Mouse (Mus musculus) midbrain, embryonic 15.5 days (tissue): ENCODE data around the gene Gab1. TPM values are rescaled to one million over a fixed set of nuclear protein-coding genes. Genes with fewer than 3 reads are reported as not detected.

Experiments used
- ATAC-seq: fragments of 200-750 bp; cut with Nextera tagmentation; replicated peaks from 2 replicates; pipeline ENCODE4 v1.8.0; 2017; ENCODE audit warnings: moderate TSS enrichment
- H3K27ac ChIP-seq: fragments of 300-500 bp; sonication (generic); 2 replicates; pipeline ENCODE4 v1.5.1; 2015; ENCODE audit warnings: mild to moderate bottlenecking, inconsistent platforms
- H3K27me3 ChIP-seq: fragments of 300-500 bp; sonication (generic); replicated peaks from 2 replicates; pipeline ENCODE4 v1.6.1; 2015; ENCODE audit warnings: inconsistent platforms
- H3K36me3 ChIP-seq: fragments of 300-500 bp; sonication (generic); replicated peaks from 2 replicates; pipeline ENCODE4 v1.6.1; 2015; ENCODE audit warnings: inconsistent platforms
- H3K4me1 ChIP-seq: fragments of 300-500 bp; sonication (generic); 2 replicates; pipeline ENCODE4 v1.6.1; 2015; ENCODE audit warnings: inconsistent platforms
- H3K4me2 ChIP-seq: fragments of 300-500 bp; sonication (generic); 2 replicates; pipeline ENCODE4 v1.6.1; 2015; ENCODE audit warnings: inconsistent platforms, mild to moderate bottlenecking, moderate library complexity
- H3K4me3 ChIP-seq: fragments of 300-500 bp; sonication (generic); 2 replicates; pipeline ENCODE4 v1.5.1; 2015; ENCODE audit warnings: mild to moderate bottlenecking, inconsistent platforms
- H3K9ac ChIP-seq: fragments of 300-500 bp; sonication (generic); 2 replicates; pipeline ENCODE4 v1.6.1; 2015; ENCODE audit warnings: mild to moderate bottlenecking, inconsistent platforms
- H3K9me3 ChIP-seq: fragments of 300-500 bp; sonication (generic); 2 replicates; pipeline ENCODE4 v1.6.1; 2016; ENCODE audit warnings: inconsistent platforms
- whole genome bisulfite sequencing: fragments of 180-500 bp; shearing (Covaris S2); methylation state at CpG from one replicate; pipeline ENCODE4 v1.1.7; 2015; ENCODE audit warnings: mixed read lengths; 5-methylcytosine and 5-hydroxymethylcytosine counted together
- polyA plus RNA-seq: library from polyadenylated mRNA; unstranded; fragments of >200 nt; fragmentation: Nextera tagmentation; extraction: Ambion mirVana; gene quantifications from 2 replicates; pipeline ENCODE4 v1.2.1, GENCODE M21; 2015

Gene Gab1
- polyA plus RNA-seq: 8.6 and 9.3 TPM in 2 replicates

GRCm38 (mm10) chr8:80880196-80881106, at the start of gene Gab1:
Gene Gab1, minus strand, starts transcription at chr8:80880519.
- peak; percentile 98 for ATAC-seq
- Histone ChIP-seq H3K4me3 (peak within 1 kb of the TSS; percentile 89), H3K27me3 (no peaks in the 10 kb centered on the region), H3K36me3 (no peaks in the 10 kb centered on the region), H3K27ac (peak within 1 kb of the TSS; percentile 87), H3K4me2 (peak within 1 kb of the TSS; percentile 82), H3K9ac (peak within 1 kb of the TSS; percentile 63), H3K9me3 (no peaks in the 10 kb centered on the region), H3K4me1 (peaks cover 28% of the 10 kb centered on the region)
- WGBS: under 1% methylated on average over 52 of the region's 70 CpGs

- no peak overlapping the region for H3K9ac ChIP-seq
- H3K4me3 ChIP-seq: no peak overlapping the region
- no peaks in the 10 kb centered on the region for H3K9me3 ChIP-seq
- H3K4me1 ChIP-seq: no peaks in the 10 kb centered on the region
- H3K27ac ChIP-seq: no peak overlapping the region
- H3K36me3 ChIP-seq: no peaks in the 10 kb centered on the region
- no peaks in the 10 kb centered on the region for H3K27me3 ChIP-seq
- ATAC-seq: no peak
- H3K4me2 ChIP-seq: no peak overlapping the region
Measured at GRCm38 (mm10) chr8:80928770-80929169, 48.5 kb upstream of the Gab1 start.

DNA sequence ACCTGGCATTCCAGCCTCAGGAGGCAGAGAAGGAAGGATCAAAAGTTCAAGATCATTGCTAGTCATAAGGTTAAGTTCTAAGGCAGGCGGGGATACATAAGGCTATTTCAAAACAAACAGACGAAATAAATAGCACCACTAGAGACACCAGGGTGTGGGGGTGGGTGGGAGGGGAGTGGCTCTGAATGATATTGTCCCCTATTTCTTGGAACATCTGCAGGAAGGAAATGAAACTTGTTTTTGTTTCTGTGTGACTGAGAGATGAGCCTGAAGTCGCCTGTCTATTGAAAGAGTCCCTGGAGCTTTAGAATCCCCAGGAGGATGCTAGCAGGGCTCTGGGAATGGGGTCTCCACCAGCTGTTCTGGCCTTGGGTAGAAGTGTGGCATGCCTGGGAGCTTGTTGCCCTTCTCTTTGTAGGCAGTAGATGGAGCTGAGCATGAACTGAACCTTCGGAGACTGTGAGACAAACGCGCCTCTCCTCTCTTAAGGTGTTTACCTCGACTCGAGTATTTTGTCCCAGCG, 43.5 kb upstream of the Gab1 start:
- Histone ChIP-seq H3K4me2 (no peak overlapping the region), H3K4me3 (no peak overlapping the region), H3K9me3 (no peaks in the 10 kb centered on the region), H3K27me3 (no peaks in the 10 kb centered on the region), H3K36me3 (no peaks in the 10 kb centered on the region), H3K4me1 (peaks cover 4% of the 10 kb centered on the region), H3K27ac (no peak overlapping the region), H3K9ac (no peak overlapping the region)
- no peak for ATAC-seq
- 84% methylated on average over 9 of the region's 9 CpGs for WGBS

DNA sequence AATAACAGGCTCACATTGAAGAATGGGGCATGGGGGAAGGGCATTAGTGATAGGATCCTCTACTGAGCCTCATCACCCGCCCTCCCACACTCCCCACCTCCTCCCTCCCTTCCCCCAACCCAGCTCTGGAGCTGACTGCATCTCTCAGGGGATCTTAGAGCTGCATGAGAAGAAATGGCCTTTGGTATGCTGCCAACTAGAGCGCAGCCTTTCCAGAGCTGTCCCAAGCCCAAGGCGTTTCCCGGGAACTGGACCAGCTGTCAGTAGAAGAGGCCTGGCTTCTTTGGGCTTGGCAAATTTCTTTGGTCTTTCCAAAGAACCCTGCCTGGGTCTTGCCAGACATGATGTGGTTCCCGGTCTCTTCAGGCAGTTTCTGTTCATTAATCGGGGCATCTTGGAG, 42.3 kb upstream of the Gab1 start:
- no peak overlapping the region for H3K4me3 ChIP-seq
- peaks cover 4% of the 10 kb centered on the region for H3K4me1 ChIP-seq
- WGBS: 55% methylated on average over 6 of the region's 6 CpGs
- H3K36me3 ChIP-seq: no peaks in the 10 kb centered on the region
- no peaks in the 10 kb centered on the region for H3K9me3 ChIP-seq
- H3K9ac ChIP-seq: no peak overlapping the region
- no peak overlapping the region for H3K4me2 ChIP-seq
- ATAC-seq: peak; percentile 82
- no peaks in the 10 kb centered on the region for H3K27me3 ChIP-seq
- no peak overlapping the region for H3K27ac ChIP-seq

GRCm38 (mm10) chr8:80919130-80919529, 38.8 kb upstream of the Gab1 start:
- Histone ChIP-seq H3K27me3 (no peaks in the 10 kb centered on the region), H3K9ac (no peak overlapping the region), H3K27ac (no peak overlapping the region), H3K4me1 (peaks cover 4% of the 10 kb centered on the region), H3K4me2 (no peak overlapping the region), H3K4me3 (no peak overlapping the region), H3K9me3 (no peaks in the 10 kb centered on the region), H3K36me3 (no peaks in the 10 kb centered on the region)
- 85% methylated on average over 4 of the region's 4 CpGs for WGBS
- ATAC-seq: no peak

DNA sequence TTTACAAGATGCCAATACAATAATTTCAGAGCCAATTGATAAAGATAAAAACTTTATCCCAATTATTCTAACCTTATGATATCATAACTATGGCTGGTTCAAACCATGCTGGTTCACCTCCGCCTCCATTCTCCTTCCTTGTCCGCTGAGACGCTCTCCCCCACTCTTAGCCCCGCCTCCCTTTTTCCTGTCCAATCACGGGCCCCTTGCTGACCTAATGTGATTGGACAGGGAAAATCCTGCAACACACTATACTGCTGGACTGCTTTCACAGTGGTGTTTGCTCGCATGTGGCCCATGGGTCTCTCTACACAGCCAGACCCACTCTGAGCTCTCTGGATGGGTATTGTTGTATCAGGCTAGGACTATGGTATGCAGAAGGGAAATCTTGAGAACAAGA, 38.2 kb upstream of the Gab1 start:
- H3K9ac ChIP-seq: no peak overlapping the region
- H3K27ac ChIP-seq: no peak overlapping the region
- H3K4me1 ChIP-seq: peaks cover 4% of the 10 kb centered on the region
- no peaks in the 10 kb centered on the region for H3K9me3 ChIP-seq
- WGBS: 92% methylated on average over 6 of the region's 6 CpGs
- no peak for ATAC-seq
- H3K4me2 ChIP-seq: no peak overlapping the region
- H3K27me3 ChIP-seq: no peaks in the 10 kb centered on the region
- no peaks in the 10 kb centered on the region for H3K36me3 ChIP-seq
- H3K4me3 ChIP-seq: no peak overlapping the region

DNA sequence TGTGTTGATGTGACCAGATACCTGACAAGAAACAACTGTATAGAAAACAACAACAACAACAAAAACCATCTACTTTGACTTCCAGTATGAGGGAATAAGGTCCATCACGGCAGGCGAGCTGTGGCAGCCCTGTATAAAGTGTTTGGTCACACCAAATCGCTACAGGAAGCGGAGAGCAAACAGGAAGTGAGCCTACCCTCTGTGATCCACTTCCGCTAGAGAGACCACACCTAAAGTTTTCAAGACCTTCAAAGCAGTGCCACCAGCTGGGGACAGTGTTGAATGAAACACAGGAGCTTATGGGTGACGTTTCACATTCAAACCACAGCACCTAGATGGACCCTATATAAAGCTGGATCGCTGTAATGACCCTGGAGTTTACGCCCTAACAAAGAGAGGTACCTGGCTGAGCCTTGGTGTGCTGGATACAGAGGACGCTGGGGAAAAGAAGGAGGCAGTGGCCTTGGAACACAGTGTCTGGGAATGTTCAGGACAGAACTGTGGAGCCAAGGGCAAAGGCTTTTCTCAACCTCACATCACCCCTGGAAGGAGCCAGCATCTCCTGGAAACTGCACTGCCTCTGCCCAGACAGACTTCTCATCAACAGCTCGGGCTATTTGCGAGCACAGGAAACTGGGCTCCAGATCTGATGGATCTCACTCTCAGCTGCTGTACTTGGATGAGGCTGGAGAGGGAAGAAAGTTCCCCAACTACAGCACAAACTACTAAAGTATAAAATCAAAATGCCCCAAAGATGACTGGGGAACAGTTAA, 36.3 kb upstream of the Gab1 start:
- 85% methylated on average over 11 of the region's 11 CpGs for WGBS
- no peak overlapping the region for H3K4me3 ChIP-seq
- ATAC-seq: no peak

GRCm38 (mm10) chr8:80913016-80913748, 32.9 kb upstream of the Gab1 start:
- Histone ChIP-seq H3K4me3 (no peak overlapping the region), H3K27ac (0 out of 2 replicates have a peak overlapping the region, but pooled peaks have one; percentile 31), H3K4me2 (no peak overlapping the region), H3K27me3 (no peaks in the 10 kb centered on the region), H3K9ac (no peak overlapping the region), H3K4me1 (no peaks in the 10 kb centered on the region), H3K36me3 (no peaks in the 10 kb centered on the region), H3K9me3 (no peaks in the 10 kb centered on the region)
- peak; percentile 78 for ATAC-seq
- WGBS: 82% methylated on average over 1 of the region's 1 CpGs

More for the DNA sequence above, 36.3 kb upstream of the Gab1 start:
- no peaks in the 10 kb centered on the region for H3K27me3 ChIP-seq
- H3K27ac ChIP-seq: no peak overlapping the region
- no peaks in the 10 kb centered on the region for H3K36me3 ChIP-seq
- no peak overlapping the region for H3K4me2 ChIP-seq
- no peaks in the 10 kb centered on the region for H3K4me1 ChIP-seq
- H3K9me3 ChIP-seq: no peaks in the 10 kb centered on the region
- H3K9ac ChIP-seq: no peak overlapping the region

- WGBS: 63% methylated on average over 5 of the region's 5 CpGs
- Histone ChIP-seq H3K27me3 (no peaks in the 10 kb centered on the region), H3K4me1 (no peaks in the 10 kb centered on the region), H3K36me3 (no peaks in the 10 kb centered on the region), H3K4me3 (no peak overlapping the region), H3K9ac (no peak overlapping the region), H3K4me2 (no peak overlapping the region), H3K27ac (no peak overlapping the region), H3K9me3 (no peaks in the 10 kb centered on the region)
- ATAC-seq: no peak
Measured at GRCm38 (mm10) chr8:80911400-80911799, 31.1 kb upstream of the Gab1 start.

- no peaks in the 10 kb centered on the region for H3K9me3 ChIP-seq
- WGBS: 64% methylated on average over 6 of the region's 6 CpGs
- no peak overlapping the region for H3K9ac ChIP-seq
- H3K27ac ChIP-seq: no peak overlapping the region
- no peaks in the 10 kb centered on the region for H3K4me1 ChIP-seq
- H3K4me3 ChIP-seq: no peak overlapping the region
- no peak overlapping the region for H3K4me2 ChIP-seq
- H3K27me3 ChIP-seq: no peaks in the 10 kb centered on the region
- no peak for ATAC-seq
- no peaks in the 10 kb centered on the region for H3K36me3 ChIP-seq
Measured at GRCm38 (mm10) chr8:80908262-80908907, 28.1 kb upstream of the Gab1 start.

- H3K36me3 ChIP-seq: no peaks in the 10 kb centered on the region
- H3K4me3 ChIP-seq: no peak overlapping the region
- H3K4me2 ChIP-seq: no peak overlapping the region
- H3K27me3 ChIP-seq: no peaks in the 10 kb centered on the region
- WGBS: 80% methylated on average over 9 of the region's 9 CpGs
- no peak for ATAC-seq
- no peaks in the 10 kb centered on the region for H3K4me1 ChIP-seq
- no peak overlapping the region for H3K9ac ChIP-seq
- no peak overlapping the region for H3K27ac ChIP-seq
- no peaks in the 10 kb centered on the region for H3K9me3 ChIP-seq
Measured at GRCm38 (mm10) chr8:80902354-80902753, 22.0 kb upstream of the Gab1 start.
